Mouse (Mus musculus) neural tube, embryonic 15.5 days (tissue): Measurements from ENCODE around the gene Vwa3a. TPM values are rescaled to one million over a fixed set of nuclear protein-coding genes. Genes with fewer than 3 reads are reported as not detected.
A peak's percentile ranks its signal among the peaks of the same experiment; 100 is the strongest.

Source experiments
- ATAC-seq: fragments of 200-750 bp; cut with Nextera tagmentation; 2 replicates; pipeline ENCODE4 v1.8.0; 2017; ENCODE audit warnings: mild to moderate bottlenecking, moderate TSS enrichment, moderate library complexity; ENCODE audit not compliant: low FRiP score
- H3K27ac ChIP-seq: fragments of 300-500 bp; sonication (generic); replicated peaks from 2 replicates; pipeline ENCODE4 v1.5.1; 2015; ENCODE audit warnings: mild to moderate bottlenecking, inconsistent platforms
- H3K27me3 ChIP-seq: fragments of 300-500 bp; sonication (generic); replicated peaks from 2 replicates; pipeline ENCODE4 v1.6.1; 2015; ENCODE audit warnings: inconsistent platforms
- H3K36me3 ChIP-seq: fragments of 300-500 bp; sonication (generic); 2 replicates; pipeline ENCODE4 v1.6.1; 2015; ENCODE audit warnings: inconsistent platforms
- H3K4me1 ChIP-seq: fragments of 300-500 bp; sonication (generic); 2 replicates; pipeline ENCODE4 v1.6.1; 2015; ENCODE audit warnings: inconsistent platforms
- H3K4me2 ChIP-seq: fragments of 300-500 bp; sonication (generic); 2 replicates; pipeline ENCODE4 v1.6.1; 2015; ENCODE audit warnings: inconsistent platforms, mild to moderate bottlenecking, moderate library complexity
- H3K4me3 ChIP-seq: fragments of 300-500 bp; sonication (generic); replicated peaks from 2 replicates; pipeline ENCODE4 v1.5.1; 2015; ENCODE audit warnings: mild to moderate bottlenecking, inconsistent platforms
- H3K9ac ChIP-seq: fragments of 300-500 bp; sonication (generic); replicated peaks from 2 replicates; pipeline ENCODE4 v1.6.1; 2015; ENCODE audit warnings: mild to moderate bottlenecking, inconsistent platforms
- H3K9me3 ChIP-seq: fragments of 300-500 bp; sonication (generic); replicated peaks from 2 replicates; pipeline ENCODE4 v1.6.1; 2016; ENCODE audit warnings: inconsistent platforms
- WGBS: fragments of 180-500 bp; shearing (Covaris S2); methylation state at CpG from one replicate; pipeline ENCODE4 v1.1.7; 2015; ENCODE audit warnings: mixed read lengths; 5-methylcytosine and 5-hydroxymethylcytosine counted together
- polyA plus RNA-seq: library from polyadenylated mRNA; unstranded; fragments of >200 nt; fragmentation: Nextera tagmentation; extraction: Ambion mirVana; gene quantifications from 2 replicates; pipeline ENCODE4 v1.2.1, GENCODE M21; 2015

Gene Vwa3a
- polyA plus RNA-seq, 1 experiment from 2014 or later: 0.86 TPM

DNA sequence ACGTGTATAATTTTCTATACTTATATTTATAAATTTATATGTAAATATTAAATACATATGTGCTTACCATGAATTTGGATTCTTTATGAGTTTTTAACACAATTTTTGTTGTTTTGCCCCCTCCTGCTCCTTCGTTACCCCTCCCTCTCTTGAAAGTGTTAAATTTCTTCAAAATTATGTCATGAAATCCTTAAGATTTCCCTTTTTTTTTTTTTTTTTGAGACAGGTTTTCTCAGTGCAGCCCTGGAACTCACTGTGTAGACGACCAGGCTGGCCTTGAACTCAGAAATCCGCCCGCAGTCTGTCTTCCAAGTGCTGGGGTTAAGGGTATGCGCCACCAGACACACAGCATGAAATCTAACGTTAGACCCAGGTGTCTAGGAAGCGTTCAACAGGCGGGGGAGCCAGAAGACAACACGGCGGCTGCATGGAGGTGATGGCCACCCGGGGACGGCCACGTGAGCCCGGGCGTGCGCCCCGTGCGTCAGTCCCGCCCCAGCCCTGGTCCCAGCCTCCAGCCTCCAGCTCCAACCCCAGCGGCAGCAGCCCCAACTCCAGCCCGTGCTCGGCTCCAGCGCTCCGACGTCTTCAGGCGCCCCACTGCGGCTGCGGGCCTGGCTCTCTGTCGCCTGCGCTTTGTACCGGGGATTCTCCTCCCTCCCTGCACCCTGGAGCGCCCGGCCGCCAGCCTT, 103.4 kb downstream of the Vwa3a start, which contains the start of gene Eef2k:
Gene Eef2k, plus strand, starts transcription at position 487 of the 692 bp plus-strand sequence.
- Histone ChIP-seq H3K4me3 (peak within 1 kb of the TSS; percentile 84), H3K27ac (peak within 1 kb of the TSS; percentile 95), H3K4me2 (peak within 1 kb of the TSS; percentile 79), H3K36me3 (no peaks in the 10 kb centered on the region), H3K4me1 (peaks cover 21% of the 10 kb centered on the region), H3K9ac (peak within 1 kb of the TSS; percentile 90), H3K27me3 (no peaks in the 10 kb centered on the region), H3K9me3 (no peaks in the 10 kb centered on the region)
- peak; percentile 95 for ATAC-seq
- 4% methylated on average over 33 of the region's 35 CpGs for WGBS

- H3K4me3 ChIP-seq: peak overlapping the region; percentile 84
- peak overlapping the region; percentile 79 for H3K4me2 ChIP-seq
- H3K27me3 ChIP-seq: no peaks in the 10 kb centered on the region
- H3K9ac ChIP-seq: peak overlapping the region; percentile 90
- 0 out of 2 replicates have a peak, but pooled peaks cover 2% of the 10 kb centered on the region for H3K36me3 ChIP-seq
- H3K27ac ChIP-seq: peak overlapping the region; percentile 95
- peaks cover 21% of the 10 kb centered on the region for H3K4me1 ChIP-seq
- H3K9me3 ChIP-seq: no peaks in the 10 kb centered on the region
- peak; percentile 84 for ATAC-seq
- under 1% methylated on average over 40 of the region's 40 CpGs for WGBS
These were observed 104.0 kb downstream of the Vwa3a start for GRCm38 (mm10) chr7:120843037-120843621.

GRCm38 (mm10) chr7:120843852-120844435, 104.8 kb downstream of the Vwa3a start:
- peak; percentile 10; the same call in 1 of the 2 replicates for ATAC-seq

GRCm38 (mm10) chr7:120844689-120845088, 105.6 kb downstream of the Vwa3a start:
- peak overlapping the region; percentile 79 for H3K4me2 ChIP-seq
- peak overlapping the region; percentile 90 for H3K9ac ChIP-seq
- no peaks in the 10 kb centered on the region for H3K27me3 ChIP-seq
- 0 out of 2 replicates have a peak, but pooled peaks cover 6% of the 10 kb centered on the region for H3K36me3 ChIP-seq
- H3K4me3 ChIP-seq: peak overlapping the region; percentile 84
- H3K9me3 ChIP-seq: no peaks in the 10 kb centered on the region
- peak overlapping the region; percentile 28; the same call in 1 of the 2 replicates for H3K27ac ChIP-seq
- no peak for ATAC-seq
- 8% methylated on average over 9 of the region's 9 CpGs for WGBS
- H3K4me1 ChIP-seq: peaks cover 21% of the 10 kb centered on the region

More at GRCm38 (mm10) chr7:120843852-120844435, 104.8 kb downstream of the Vwa3a start:
- Histone ChIP-seq H3K36me3 (0 out of 2 replicates have a peak, but pooled peaks cover 6% of the 10 kb centered on the region), H3K27me3 (no peaks in the 10 kb centered on the region), H3K4me3 (peak overlapping the region; percentile 84), H3K4me1 (peaks cover 19% of the 10 kb centered on the region), H3K27ac (peak overlapping the region; percentile 95), H3K9ac (peak overlapping the region; percentile 90), H3K9me3 (no peaks in the 10 kb centered on the region), H3K4me2 (peak overlapping the region; percentile 79)
- under 1% methylated on average over 16 of the region's 16 CpGs for WGBS

GRCm38 (mm10) chr7:120848831-120849512, 109.9 kb downstream of the Vwa3a start:
- H3K36me3 ChIP-seq: 0 out of 2 replicates have a peak, but pooled peaks cover 6% of the 10 kb centered on the region
- no peaks in the 10 kb centered on the region for H3K9me3 ChIP-seq
- H3K9ac ChIP-seq: no peak overlapping the region
- H3K4me3 ChIP-seq: no peak overlapping the region
- no peak overlapping the region for H3K4me2 ChIP-seq
- peaks cover 35% of the 10 kb centered on the region for H3K4me1 ChIP-seq
- no peak overlapping the region for H3K27ac ChIP-seq
- WGBS: 77% methylated on average over 3 of the region's 3 CpGs
- ATAC-seq: no peak
- H3K27me3 ChIP-seq: no peaks in the 10 kb centered on the region

DNA sequence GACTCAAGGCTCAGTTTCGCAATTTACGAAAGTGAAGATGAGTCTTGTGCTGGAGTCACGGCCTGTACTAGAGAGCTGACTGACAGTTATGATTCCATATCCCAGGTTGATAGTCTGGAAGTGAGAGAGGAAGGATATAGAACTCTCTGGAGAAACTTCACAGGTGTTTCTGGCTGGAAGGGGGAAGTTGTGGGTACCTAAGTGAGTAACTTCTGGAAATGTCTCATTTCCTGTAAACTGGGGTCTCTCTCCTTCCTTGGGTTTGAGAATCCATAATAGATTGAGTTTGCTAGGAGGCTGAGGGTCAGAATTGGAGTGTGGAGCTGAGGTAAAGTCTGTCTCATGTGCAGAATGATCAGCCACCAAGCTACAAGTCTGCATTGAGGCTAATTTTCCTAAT, 111.0 kb downstream of the Vwa3a start:
- Histone ChIP-seq H3K9ac (no peak overlapping the region), H3K4me3 (no peak overlapping the region), H3K27me3 (no peaks in the 10 kb centered on the region), H3K4me1 (peaks cover 23% of the 10 kb centered on the region), H3K4me2 (no peak overlapping the region), H3K36me3 (0 out of 2 replicates have a peak, but pooled peaks cover 6% of the 10 kb centered on the region), H3K9me3 (no peaks in the 10 kb centered on the region), H3K27ac (no peak overlapping the region)
- no peak for ATAC-seq
- WGBS: 94% methylated on average over 3 of the region's 3 CpGs

Other genes with a start within 250 kb of the Vwa3a start
- 244 and 245 TPM in 2 replicates for gene Uqcrc2, start 104.1 kb upstream of the Vwa3a start, polyA plus RNA-seq
- gene Pdzd9, start 69.0 kb upstream of the Vwa3a start, polyA plus RNA-seq: 0.40 and 0.42 TPM in 2 replicates
- 11.2 and 11.8 TPM in 2 replicates for gene Mosmo, start 61.7 kb upstream of the Vwa3a start, polyA plus RNA-seq
- gene Gm5737, start 73.0 kb downstream of the Vwa3a start, polyA plus RNA-seq: 0.14 TPM in 1 of 2 replicates, not detected in the other
- gene Eef2k, start 103.5 kb downstream of the Vwa3a start, polyA plus RNA-seq: 33.5 and 40.6 TPM in 2 replicates
- 23.4 and 26.4 TPM in 2 replicates for gene Polr3e, start 178.4 kb downstream of the Vwa3a start, polyA plus RNA-seq
- 14.0 and 14.5 TPM in 2 replicates for gene Cdr2, start 243.0 kb downstream of the Vwa3a start, polyA plus RNA-seq
- 0.22 and 0.28 TPM in 2 replicates for gene Mfsd13b, start 243.2 kb downstream of the Vwa3a start, polyA plus RNA-seq